Mouse (Mus musculus) ES-E14 (cell line): ENCODE data around the gene Tle2.

Experiments
- CHD2 ChIP-seq: IDR thresholded peaks from 2 replicates; pipeline ENCODE4 v1.6.1; 2014; ENCODE audit warnings: mild to moderate bottlenecking, low read depth, low read length, inconsistent platforms
- HCFC1 ChIP-seq: IDR thresholded peaks from 2 replicates; pipeline ENCODE4 v1.6.1; 2012; ENCODE audit warnings: low read length, inconsistent platforms, borderline replicate concordance; ENCODE audit not compliant: insufficient read depth
- MAFK ChIP-seq: IDR thresholded peaks from 2 replicates; pipeline ENCODE4 v1.6.1; 2014; ENCODE audit warnings: mild to moderate bottlenecking, low read depth, low read length, inconsistent platforms; ENCODE audit not compliant: insufficient read depth
- ZC3H11A ChIP-seq: IDR thresholded peaks from 2 replicates; pipeline ENCODE4 v1.6.1; 2012; ENCODE audit warnings: low read depth, mild to moderate bottlenecking, inconsistent platforms, low read length, borderline replicate concordance
- ZNF384 ChIP-seq: IDR thresholded peaks from 2 replicates; pipeline ENCODE4 v1.6.1; 2012; ENCODE audit warnings: low read depth, low read length, inconsistent platforms

DNA sequence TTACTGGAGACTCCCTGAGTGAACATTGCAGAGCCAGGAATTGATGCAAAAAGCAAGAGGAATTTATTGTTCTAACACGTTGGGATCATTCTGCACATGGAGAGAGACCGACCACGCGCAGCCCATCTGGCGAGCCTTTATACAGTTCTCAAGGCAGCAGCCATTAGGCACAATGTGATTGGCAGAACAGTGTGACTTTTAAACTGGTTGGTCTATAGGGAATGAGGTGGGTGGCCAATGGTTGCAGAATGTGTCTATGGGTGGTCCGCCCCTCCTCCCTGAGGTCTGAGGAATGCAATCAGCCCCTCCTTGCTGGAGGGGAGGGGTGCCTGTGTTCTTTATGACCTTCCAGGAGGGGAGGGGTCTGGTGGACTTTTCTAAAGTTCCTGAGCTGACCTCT, 41.1 kb downstream of the Tle2 start:
- TF ChIP-seq MAFK (no peak), HCFC1 (no peak), CHD2 (no peak), ZC3H11A (no peak), ZNF384 (no peak)
